Mouse (Mus musculus) G1E (cell line): ENCODE results near the gene Mkln1. TPM values are rescaled to one million over a fixed set of nuclear protein-coding genes. Genes with fewer than 3 reads are reported as not detected.

ENCODE experiments used
- ATAC-seq: 2 replicates; pipeline ENCODE4 v1.8.0; 2016; ENCODE audit warnings: mild to moderate bottlenecking; ENCODE audit not compliant: insufficient number of reproducible peaks, poor library complexity, low FRiP score, severe bottlenecking; ENCODE audit errors: extremely low read depth
- DNase-seq: peaks from one replicate; pipeline ENCODE4 v3.0.0; 2012; ENCODE audit warnings: low spot score
- H3K27me3 ChIP-seq: 2 replicates; pipeline ENCODE4 v1.6.1; 2012; ENCODE audit warnings: mild to moderate bottlenecking, low read length, inconsistent platforms; ENCODE audit not compliant: insufficient read depth
- H3K36me3 ChIP-seq: replicated peaks from 2 replicates; pipeline ENCODE3; 2012; ENCODE audit warnings: mild to moderate bottlenecking, inconsistent platforms
- H3K4me1 ChIP-seq: 2 replicates; pipeline ENCODE4 v1.6.1; 2012; ENCODE audit warnings: low read depth, low read length, inconsistent platforms, mixed read lengths; ENCODE audit not compliant: insufficient read depth
- H3K4me3 ChIP-seq: 2 replicates; pipeline ENCODE4 v1.5.1; 2012; ENCODE audit warnings: low read depth, mild to moderate bottlenecking, inconsistent platforms, low read length, moderate library complexity, mixed read lengths
- H3K9me3 ChIP-seq: replicated peaks from 2 replicates; pipeline ENCODE4 v1.6.1; 2012; ENCODE audit warnings: inconsistent platforms
- CTCF ChIP-seq: IDR thresholded peaks from 2 replicates; pipeline ENCODE4 v1.5.1; 2012; ENCODE audit warnings: low read depth, low read length, inconsistent platforms, mixed read lengths
- GATA1 ChIP-seq: IDR thresholded peaks from 2 replicates; pipeline ENCODE4 v1.6.1; 2012; ENCODE audit warnings: borderline replicate concordance, low read length, inconsistent platforms, mixed read lengths
- GATA2 ChIP-seq: IDR thresholded peaks from 2 replicates; pipeline ENCODE4 v1.6.1; 2012; ENCODE audit warnings: low read depth, low read length, inconsistent platforms, borderline replicate concordance
- POLR2AphosphoS5 ChIP-seq: IDR thresholded peaks from 2 replicates; pipeline ENCODE4 v1.6.1; 2012; ENCODE audit warnings: low read depth, low read length, inconsistent platforms; ENCODE audit not compliant: insufficient replicate concordance
- TAL1 ChIP-seq: conservative IDR thresholded peaks from 2 replicates; pipeline ENCODE4 v1.6.1; 2012; ENCODE audit warnings: low read depth, low read length, inconsistent platforms, mixed read lengths
- polyA plus RNA-seq: library from polyadenylated mRNA; stranded (reverse); fragments of >175 nt; gene quantifications from 2 replicates; pipeline ENCODE4 v1.2.3, GENCODE M21; 2012
- total RNA-seq, 2 experiments: library from RNA; stranded (forward) in 1 of 2; stranded (reverse) in 1 of 2; fragments of 200-1000 nt in 1 of 2; fragments of >200 nt in 1 of 2; fragmentation: Nextera tagmentation in 1 of 2; gene quantifications; 2 replicates each; pipeline ENCODE4 v1.2.3; 2014 to 2017

Mkln1 gene
- total and polyA plus RNA-seq, 3 experiments: 79.5 to 182 (median 122) TPM

- DNase-seq (peak; percentile 88), ATAC-seq (0 out of 2 replicates have a peak, but pooled peaks have one; percentile 9)
- peaks cover 89% of the 10 kb centered on the region for H3K4me1 ChIP-seq
- H3K36me3 ChIP-seq: peaks cover 36% of the 10 kb centered on the region
- H3K9me3 ChIP-seq: no peaks in the 10 kb centered on the region
- H3K4me3 ChIP-seq: peak within 1 kb of the TSS; percentile 97
- H3K27me3 ChIP-seq: no peaks in the 10 kb centered on the region
- TF ChIP-seq GATA2: no peak
- no peak for TF ChIP-seq TAL1
- TF ChIP-seq GATA1: no peak
- no peak for TF ChIP-seq POLR2AphosphoS5
- no peak for TF ChIP-seq CTCF
Observed at GRCm38 (mm10) chr6:31563235-31564181, 165.0 kb downstream of the Mkln1 start, which contains the start of gene Podxl. Gene Podxl (minus strand): TSS chr6:31563981.

DNA sequence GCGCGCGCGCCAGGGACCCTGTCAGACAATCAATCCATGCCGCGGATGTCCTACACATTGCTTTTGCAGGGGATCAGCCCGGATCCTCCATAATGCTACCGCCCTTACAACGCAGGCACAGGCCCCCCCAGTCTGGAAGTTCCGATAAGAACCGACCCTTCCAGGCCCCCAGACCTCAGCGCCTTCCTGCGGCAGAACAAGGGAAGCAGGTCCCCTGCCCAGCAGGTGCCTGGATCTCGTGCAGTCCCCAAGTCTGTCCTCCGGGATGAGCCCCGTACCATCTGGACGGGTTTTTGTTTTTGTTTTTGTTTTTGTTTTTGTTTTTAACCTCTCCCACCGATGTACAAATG, 165.6 kb downstream of the Mkln1 start:
- H3K27me3 ChIP-seq: no peaks in the 10 kb centered on the region
- ATAC-seq (no peak; the same call in 1 of the 2 replicates), DNase-seq (peak; percentile 55)
- no peak for TF ChIP-seq POLR2AphosphoS5
- TF ChIP-seq GATA1: no peak
- TF ChIP-seq CTCF: no peak
- no peak; the same call in 1 of the 2 replicates for TF ChIP-seq TAL1
- TF ChIP-seq GATA2: no peak
- H3K9me3 ChIP-seq: no peaks in the 10 kb centered on the region
- peak overlapping the region; percentile 97 for H3K4me3 ChIP-seq
- H3K36me3 ChIP-seq: peaks cover 30% of the 10 kb centered on the region
- peaks cover 85% of the 10 kb centered on the region for H3K4me1 ChIP-seq

DNA sequence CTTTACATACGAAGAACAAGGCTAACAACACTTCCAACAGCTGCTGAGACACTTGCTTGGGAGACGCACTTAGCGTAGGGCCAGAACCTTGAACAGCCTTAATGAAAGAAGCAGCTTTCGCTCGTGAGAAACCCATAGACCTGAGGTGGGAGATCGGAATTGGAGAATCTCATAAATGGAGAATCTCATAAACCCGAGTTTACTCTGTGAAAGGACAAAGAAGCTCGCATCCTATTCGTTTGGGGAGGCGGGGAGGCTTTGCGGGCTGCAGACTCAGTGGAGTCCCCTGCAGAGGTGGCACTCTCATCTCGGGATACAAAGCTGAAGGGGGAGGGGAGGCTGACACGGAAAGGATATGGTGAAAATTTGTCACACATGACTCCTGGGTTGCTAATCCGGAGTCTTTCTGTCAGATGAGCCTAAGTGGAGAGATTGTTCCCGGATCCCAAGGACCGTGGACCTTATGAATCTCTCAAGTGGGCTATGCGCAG, 166.4 kb downstream of the Mkln1 start:
- Histone ChIP-seq H3K9me3 (no peaks in the 10 kb centered on the region), H3K36me3 (peaks cover 22% of the 10 kb centered on the region), H3K4me1 (peaks cover 77% of the 10 kb centered on the region), H3K27me3 (no peaks in the 10 kb centered on the region), H3K4me3 (peak overlapping the region; percentile 38; the same call in 1 of the 2 replicates)
- DNase-seq (no peak), ATAC-seq (no peak)
- no peak for TF ChIP-seq GATA2
- TF ChIP-seq POLR2AphosphoS5: no peak
- no peak for TF ChIP-seq TAL1
- TF ChIP-seq GATA1: no peak
- no peak for TF ChIP-seq CTCF

Other genes starting within 250 kb of the Mkln1 start
- 45.3 and 59.2 TPM in 2 replicates for gene Podxl, start 165.2 kb downstream of the Mkln1 start, total RNA-seq (2014; fragmentation: Nextera tagmentation)
- 42.3 and 46.1 TPM in 2 replicates for gene Podxl, start 165.2 kb downstream of the Mkln1 start, total RNA-seq (2017)
- 49.7 and 61.2 TPM in 2 replicates for gene Podxl, start 165.2 kb downstream of the Mkln1 start, polyA plus RNA-seq